Mouse (Mus musculus) MEL (cell line): Measurements from ENCODE around the gene Psme2. TPM values are rescaled to one million over a fixed set of nuclear protein-coding genes. Genes with fewer than 3 reads are reported as not detected.

ENCODE experiments used
- DNase-seq: peaks from one replicate; pipeline ENCODE4 v3.0.0; 2011; ENCODE audit warnings: low read depth, low spot score
- H3K27ac ChIP-seq: 2 replicates; pipeline ENCODE4 v1.5.1; 2012; ENCODE audit warnings: low read depth, mild to moderate bottlenecking, control low read depth, low read length, moderate library complexity; ENCODE audit not compliant: control insufficient read depth
- H3K27me3 ChIP-seq, 2 experiments: fragments of 150-350 bp in 1 of 2; sonication (generic) in 1 of 2; 2 replicates each; pipeline ENCODE4 v1.6.1; 2012; ENCODE audit warnings: low read length in 2 of 2, mild to moderate bottlenecking in 2 of 2, improper control_type of control experiment in 1 of 2, moderate library complexity in 1 of 2; ENCODE audit not compliant: insufficient read depth in 2 of 2, control insufficient read depth in 1 of 2
- H3K36me3 ChIP-seq, 2 experiments: 2 replicates each; pipeline ENCODE4 v1.6.1; 2012 to 2014; ENCODE audit warnings: low read length in 2 of 2, improper control_type of control experiment in 1 of 2, inconsistent platforms in 1 of 2, mild to moderate bottlenecking in 1 of 2; ENCODE audit not compliant: insufficient read depth in 2 of 2, control insufficient read depth in 1 of 2
- H3K4me1 ChIP-seq, 2 experiments: fragments of 150-350 bp in 1 of 2; sonication (generic) in 1 of 2; 2 replicates each; pipeline ENCODE4 v1.6.1; 2012; ENCODE audit warnings: low read length in 2 of 2, improper control_type of control experiment in 1 of 2, mild to moderate bottlenecking in 1 of 2; ENCODE audit not compliant: insufficient read depth in 2 of 2, control insufficient read depth in 1 of 2
- H3K4me3 ChIP-seq, 2 experiments: fragments of 150-350 bp in 1 of 2; sonication (generic) in 1 of 2; 2 replicates each; pipeline ENCODE4 v1.5.1; 2012; ENCODE audit warnings: low read depth in 2 of 2, low read length in 2 of 2, mild to moderate bottlenecking in 2 of 2, moderate library complexity in 2 of 2, control low read depth in 1 of 2, improper control_type of control experiment in 1 of 2; ENCODE audit not compliant: control insufficient read depth in 1 of 2, insufficient read depth in 1 of 2
- H3K79me2 ChIP-seq: 2 replicates; pipeline ENCODE4 v1.6.1; 2012; ENCODE audit warnings: mild to moderate bottlenecking, low read length, moderate library complexity; ENCODE audit not compliant: control insufficient read depth, poor library complexity, insufficient read depth
- H3K9ac ChIP-seq: 2 replicates; pipeline ENCODE4 v1.6.1; 2012; ENCODE audit warnings: low read depth, mild to moderate bottlenecking, control low read depth, low read length, moderate library complexity; ENCODE audit not compliant: control insufficient read depth, poor library complexity, severe bottlenecking
- H3K9me3 ChIP-seq: fragments of 150-350 bp; sonication (generic); replicated peaks from 2 replicates; pipeline ENCODE4 v1.6.1; 2012; ENCODE audit warnings: mild to moderate bottlenecking, low read length, improper control_type of control experiment, moderate library complexity; ENCODE audit not compliant: insufficient read depth
- CTCF ChIP-seq, 3 experiments: IDR thresholded peaks in 2 of 3; conservative IDR thresholded peaks in 1 of 3; 2 replicates each; pipeline ENCODE4 v1.5.1; 2011 to 2012; ENCODE audit warnings: low read length in 3 of 3, low read depth in 2 of 3, mild to moderate bottlenecking in 2 of 3, improper control_type of control experiment in 1 of 3, inconsistent platforms in 1 of 3, mixed read lengths in 1 of 3, moderate library complexity in 1 of 3; ENCODE audit not compliant: control insufficient read depth in 1 of 3, insufficient read depth in 1 of 3, poor library complexity in 1 of 3, severe bottlenecking in 1 of 3
- E2F4 ChIP-seq: IDR thresholded peaks from 2 replicates; pipeline ENCODE4 v1.6.1; 2011; ENCODE audit warnings: low read depth, low read length, improper control_type of control experiment, borderline replicate concordance
- EP300 ChIP-seq, 2 experiments: IDR thresholded peaks; 2 replicates each; pipeline ENCODE4 v1.6.1; 2011; ENCODE audit warnings: improper control_type of control experiment in 2 of 2, low read length in 2 of 2, low read depth in 1 of 2, mild to moderate bottlenecking in 1 of 2
- GABPA ChIP-seq: IDR thresholded peaks from 2 replicates; pipeline ENCODE4 v1.6.1; 2012; ENCODE audit warnings: low read depth, mild to moderate bottlenecking, inconsistent platforms, low read length, improper control_type of control experiment, moderate library complexity
- KAT2A ChIP-seq: conservative IDR thresholded peaks from 2 replicates; pipeline ENCODE4 v1.6.1; 2012; ENCODE audit warnings: low read depth, low read length, improper control_type of control experiment, inconsistent platforms
- MAFK ChIP-seq: IDR thresholded peaks from 2 replicates; pipeline ENCODE4 v1.6.1; 2011; ENCODE audit warnings: low read depth, mild to moderate bottlenecking, low read length, improper control_type of control experiment, borderline replicate concordance
- MAX ChIP-seq: IDR thresholded peaks from 2 replicates; pipeline ENCODE4 v1.6.1; 2011; ENCODE audit warnings: low read length, improper control_type of control experiment
- MYB ChIP-seq: IDR thresholded peaks from 2 replicates; pipeline ENCODE4 v1.6.1; 2011; ENCODE audit warnings: mild to moderate bottlenecking, low read depth, low read length, improper control_type of control experiment
- POLR2A ChIP-seq, 2 experiments: IDR thresholded peaks; 2 replicates each; pipeline ENCODE4 v1.6.1; 2011 to 2012; ENCODE audit warnings: low read length in 2 of 2, mild to moderate bottlenecking in 2 of 2, control low read depth in 1 of 2, improper control_type of control experiment in 1 of 2, low read depth in 1 of 2, moderate library complexity in 1 of 2; ENCODE audit not compliant: control insufficient read depth in 1 of 2, insufficient read depth in 1 of 2, poor library complexity in 1 of 2
- POLR2AphosphoS2 ChIP-seq: IDR thresholded peaks from 2 replicates; pipeline ENCODE4 v1.6.1; 2011; ENCODE audit warnings: low read length, improper control_type of control experiment
- RAD21 ChIP-seq: IDR thresholded peaks from 2 replicates; pipeline ENCODE4 v1.6.1; 2011; ENCODE audit warnings: mild to moderate bottlenecking, low read depth, low read length, improper control_type of control experiment
- RCOR1 ChIP-seq: IDR thresholded peaks from 2 replicates; pipeline ENCODE4 v1.6.1; 2012; ENCODE audit warnings: low read depth, mild to moderate bottlenecking, inconsistent platforms, low read length, improper control_type of control experiment
- SMC3 ChIP-seq: IDR thresholded peaks from 2 replicates; pipeline ENCODE4 v1.6.1; 2011; ENCODE audit warnings: low read depth, low read length, improper control_type of control experiment
- TAL1 ChIP-seq: IDR thresholded peaks from 2 replicates; pipeline ENCODE4 v1.6.1; 2012; ENCODE audit warnings: mild to moderate bottlenecking, inconsistent platforms, low read length, moderate library complexity, mixed read lengths
- TBP ChIP-seq: IDR thresholded peaks from 2 replicates; pipeline ENCODE4 v1.8.0; 2011; ENCODE audit warnings: low read depth, low read length, improper control_type of control experiment
- UBTF ChIP-seq: IDR thresholded peaks from 2 replicates; pipeline ENCODE4 v1.6.1; 2012; ENCODE audit warnings: low read depth, mild to moderate bottlenecking, inconsistent platforms, low read length, improper control_type of control experiment, moderate library complexity, borderline replicate concordance; ENCODE audit not compliant: insufficient read depth
- USF1 ChIP-seq: IDR thresholded peaks from 2 replicates; pipeline ENCODE4 v1.6.1; 2014; ENCODE audit warnings: low read depth, mild to moderate bottlenecking, inconsistent platforms, low read length, improper control_type of control experiment, moderate library complexity
- ZC3H11A ChIP-seq: IDR thresholded peaks from 2 replicates; pipeline ENCODE4 v1.6.1; 2012; ENCODE audit warnings: low read depth, mild to moderate bottlenecking, inconsistent platforms, low read length, improper control_type of control experiment
- ZKSCAN1 ChIP-seq: IDR thresholded peaks from 2 replicates; pipeline ENCODE4 v1.6.1; 2012; ENCODE audit warnings: low read depth, mild to moderate bottlenecking, inconsistent platforms, low read length, improper control_type of control experiment, moderate library complexity
- ZNF384 ChIP-seq: IDR thresholded peaks from 2 replicates; pipeline ENCODE4 v1.6.1; 2012; ENCODE audit warnings: low read depth, mild to moderate bottlenecking, inconsistent platforms, low read length, improper control_type of control experiment
- polyA plus RNA-seq, 2 experiments: library from polyadenylated mRNA; stranded (reverse) in 1 of 2; unstranded in 1 of 2; fragments of >175 nt in 1 of 2; fragments of >200 nt in 1 of 2; gene quantifications; 2 replicates each; pipeline versions ENCODE4 v1.2.1 to v1.2.4; 2012; ENCODE audit warnings: low replicate concordance in 2 of 2, low read depth in 1 of 2; ENCODE audit not compliant: insufficient read length in 2 of 2, insufficient read depth in 1 of 2, missing spikeins in 1 of 2
- total RNA-seq: library from RNA; depleted of rRNA; stranded (reverse); fragments of 300-350 nt; gene quantifications from 2 replicates; pipeline ENCODE4 v1.2.3, GENCODE M21; 2012

The Psme2 gene
- total and polyA plus RNA-seq, 3 experiments = 143 to 231 TPM; not detected in 1

DNA sequence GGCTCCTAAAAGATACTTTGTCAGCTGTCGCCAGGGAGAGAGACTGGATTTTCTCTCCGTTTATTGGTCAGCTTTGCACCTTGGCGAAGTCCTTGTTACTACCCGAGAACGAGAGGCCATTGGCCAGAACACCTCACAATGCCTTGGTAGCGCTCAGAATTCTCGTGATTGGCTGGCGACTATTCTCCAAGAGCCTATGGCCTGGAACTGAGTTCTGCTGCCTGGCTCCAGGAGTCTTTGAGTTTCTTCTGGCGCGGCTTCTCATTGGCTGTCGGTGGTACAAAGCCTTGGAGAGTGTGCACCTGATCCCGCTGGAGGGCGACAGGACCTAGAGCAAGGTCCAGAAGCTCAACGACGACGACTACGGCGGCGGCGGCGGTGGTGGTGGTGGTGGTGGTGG lies 26.9 kb upstream of the Psme2 start, which contains the start of gene Rec8:
Gene Rec8 (plus strand): TSS at position 216 of the 400 bp plus-strand sequence.
- Histone ChIP-seq H3K4me1 (peaks cover 11 to 47% of the 10 kb centered on the region in 2 experiments), H3K36me3 (peaks cover 0 to 26% of the 10 kb centered on the region in 2 experiments; a peak in 2 of 4 replicates), H3K4me3 (peak within 1 kb of the TSS; percentile 47 to 57), H3K9ac (peak within 1 kb of the TSS; percentile 49), H3K9me3 (no peaks in the 10 kb centered on the region), H3K27me3 (no peaks in the 10 kb centered on the region), H3K79me2 (no peaks in the 10 kb centered on the region), H3K27ac (peak within 1 kb of the TSS; percentile 69)
- no peak for DNase-seq
- TF ChIP-seq ZKSCAN1 = no peak

DNA sequence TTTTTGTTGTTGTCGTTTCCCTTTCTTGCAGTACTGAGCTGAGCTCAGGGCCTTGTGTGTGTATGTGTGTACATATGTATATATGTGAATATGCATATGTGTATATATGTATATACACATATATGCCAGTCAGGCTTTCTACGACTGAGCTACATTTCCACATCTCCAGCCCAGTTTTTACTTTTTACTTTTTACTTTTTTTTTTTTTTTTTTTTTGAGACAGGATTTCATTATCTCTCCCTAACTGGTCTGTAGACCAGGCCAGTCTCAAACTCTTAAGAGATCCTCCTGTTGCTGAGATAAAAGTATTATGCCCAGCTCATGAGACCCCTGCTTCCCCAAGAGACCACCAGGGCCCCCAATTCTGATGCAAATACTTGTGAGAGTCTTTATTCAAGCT lies 25.9 kb upstream of the Psme2 start:
- Histone ChIP-seq H3K27ac (no peak overlapping the region), H3K9ac (no peak overlapping the region), H3K79me2 (no peaks in the 10 kb centered on the region), H3K36me3 (peaks cover 0 to 27% of the 10 kb centered on the region in 2 experiments; a peak in 2 of 4 replicates), H3K4me1 (peaks cover 11 to 51% of the 10 kb centered on the region in 2 experiments), H3K4me3 (no peak overlapping the region), H3K9me3 (no peaks in the 10 kb centered on the region)
- no peak for DNase-seq
- TF ChIP-seq ZNF384 (peak; percentile 96), E2F4 (no peak), MAX (no peak)
- TF ChIP-seq, all 39 proteins: peak for 1
- H3K27me3 ChIP-seq = no peaks in the 10 kb centered on the region

- no peak for DNase-seq
- no peak for TF ChIP-seq CTCF (IDR thresholded peaks at IDR 0.05 in 2 of 3, conservative IDR thresholded peaks at IDR 0.05 in 1 of 3; ENCODE audit: control insufficient read depth in 1 of 3, insufficient read depth in 1 of 3, low read depth in 2 of 3, low read length in 3 of 3, poor library complexity in 1 of 3, severe bottlenecking in 1 of 3)
- no peak for TF ChIP-seq RAD21
- TF ChIP-seq ZC3H11A = no peak
- TF ChIP-seq MAX = no peak
- Histone ChIP-seq H3K36me3 (peaks cover 0 to 27% of the 10 kb centered on the region in 2 experiments; a peak in 2 of 4 replicates), H3K4me1 (peaks cover 11 to 51% of the 10 kb centered on the region in 2 experiments), H3K9ac (no peak overlapping the region), H3K79me2 (no peaks in the 10 kb centered on the region), H3K4me3 (no peak overlapping the region), H3K27me3 (no peaks in the 10 kb centered on the region), H3K9me3 (no peaks in the 10 kb centered on the region), H3K27ac (no peak overlapping the region)
These were observed 25.0 kb upstream of the Psme2 start for GRCm38 (mm10) chr14:55615876-55616275.

- peaks cover 11 to 51% of the 10 kb centered on the region in 2 experiments for H3K4me1 ChIP-seq
- no peaks in the 10 kb centered on the region for H3K9me3 ChIP-seq
- peaks cover 0 to 27% of the 10 kb centered on the region in 2 experiments; a peak in 2 of 4 replicates for H3K36me3 ChIP-seq
- H3K9ac ChIP-seq = peak overlapping the region; percentile 1
- no peaks in the 10 kb centered on the region for H3K27me3 ChIP-seq
- peak; percentile 87 for DNase-seq
- no peak overlapping the region for H3K4me3 ChIP-seq
- peak overlapping the region; percentile 85 for H3K27ac ChIP-seq
- no peaks in the 10 kb centered on the region for H3K79me2 ChIP-seq
- peak; percentile 65 for TF ChIP-seq TBP
- no peak for TF ChIP-seq MYB
- TF ChIP-seq EP300 (IDR thresholded peaks at IDR 0.05; ENCODE audit: low read depth in 1 of 2, low read length in 2 of 2) = peak in 1 of 2 experiments; percentile 42; a peak in 2 of 4 replicates
- peak in 1 of 2 experiments; percentile 40; a peak in 1 of 4 replicates for TF ChIP-seq POLR2A (IDR thresholded peaks at IDR 0.05; ENCODE audit: control insufficient read depth in 1 of 2, insufficient read depth in 1 of 2, low read depth in 1 of 2, low read length in 2 of 2, poor library complexity in 1 of 2)
- no peak for TF ChIP-seq POLR2AphosphoS2
- no peak for TF ChIP-seq KAT2A
- TF ChIP-seq SMC3 = no peak
- peak; percentile 70 for TF ChIP-seq TAL1
- 0 out of 2 replicates have a peak, but pooled peaks have one; percentile 51 for TF ChIP-seq USF1
- no peak for TF ChIP-seq UBTF
- no peak for TF ChIP-seq GABPA
- no peak for TF ChIP-seq MAFK
- no peak for TF ChIP-seq RCOR1
- TF ChIP-seq RAD21 = no peak
These were observed 23.8 kb upstream of the Psme2 start for GRCm38 (mm10) chr14:55614565-55615178.
